Mouse (Mus musculus) cerebellum, adult 9-11 months (tissue): ENCODE measurements around the gene Fez1.

ENCODE experiments used
- DNase-seq: peaks from one replicate; pipeline ENCODE4 v3.0.0; 2022

Fez1 gene

DNA sequence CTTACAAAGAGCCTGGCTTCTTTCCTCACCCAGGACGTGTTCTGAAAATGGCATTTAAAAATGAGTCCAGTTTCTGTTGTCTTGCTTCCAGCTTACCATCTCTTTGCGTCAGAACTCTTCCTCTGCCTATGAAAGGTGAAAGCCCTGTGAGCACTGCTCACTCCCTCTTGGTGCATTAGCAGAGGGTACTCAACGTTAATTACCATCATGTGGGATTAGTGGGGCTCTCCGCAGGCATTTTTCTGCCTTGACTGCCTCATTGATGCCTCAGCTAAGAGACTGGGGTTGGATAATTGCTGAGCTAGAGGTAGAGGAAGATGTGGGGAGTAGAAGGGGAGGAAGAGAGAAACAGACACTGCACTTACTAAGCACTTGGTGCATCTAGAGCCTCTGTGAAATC, 24.7 kb downstream of the Fez1 start:
- DNase-seq, result no peak

DNA sequence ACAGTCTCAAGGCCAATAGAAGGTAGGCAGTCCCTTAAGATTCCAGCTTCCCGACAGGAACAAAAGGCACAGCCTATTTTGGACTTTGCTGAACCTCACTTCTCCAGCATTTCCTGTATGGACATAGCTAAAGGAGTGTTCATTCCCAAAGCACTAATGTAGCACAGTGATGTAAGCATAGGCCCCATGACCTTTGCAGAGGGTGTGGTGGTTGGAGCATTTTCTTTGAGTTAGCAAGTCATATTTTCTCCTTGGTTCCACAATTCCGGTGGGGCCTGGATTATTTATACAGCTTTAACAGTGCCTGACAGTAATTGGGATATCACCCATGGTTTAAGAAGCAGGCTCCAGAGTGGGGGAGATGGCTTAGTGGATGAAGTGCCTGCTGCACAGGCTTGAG, 27.0 kb downstream of the Fez1 start:
- DNase-seq, result no peak

DNA sequence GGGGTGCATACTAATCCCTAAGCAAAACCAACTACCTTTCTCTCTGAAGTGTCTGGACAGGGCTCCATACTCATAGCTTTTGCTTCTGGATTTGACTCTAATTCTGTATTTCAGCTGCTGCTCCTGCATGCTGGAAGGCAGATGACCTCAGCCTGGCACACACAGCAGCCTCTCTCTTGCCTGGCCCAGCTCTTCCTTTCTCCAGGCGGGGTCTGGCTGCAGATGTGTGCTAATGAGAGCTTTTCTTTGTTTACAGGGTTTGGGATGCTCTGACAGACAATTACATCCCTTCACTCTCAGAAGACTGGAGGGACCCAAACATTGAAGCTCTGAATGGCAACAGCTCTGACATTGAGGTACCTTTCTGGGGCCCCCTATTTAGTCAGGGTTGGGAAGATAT, 28.4 kb downstream of the Fez1 start:
- peak; percentile 36 for DNase-seq

DNA sequence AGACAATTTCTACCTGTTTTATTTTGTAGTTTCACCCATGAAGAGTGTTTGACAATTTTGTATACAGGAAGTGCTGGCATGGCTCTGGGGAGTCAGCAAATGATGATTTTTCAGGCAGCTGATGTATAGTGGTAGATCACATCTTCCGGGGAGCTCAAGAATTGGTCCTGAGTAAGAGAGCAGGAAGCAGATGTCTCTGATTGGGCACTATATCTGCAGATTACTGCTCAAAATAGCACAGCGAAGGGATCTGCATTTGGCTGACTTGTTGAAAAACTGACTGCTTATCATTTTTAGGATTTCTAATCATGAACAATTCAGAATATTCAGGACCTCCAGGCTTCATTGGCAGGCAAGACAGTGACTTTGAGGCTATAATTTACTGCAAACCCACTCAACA, 30.5 kb downstream of the Fez1 start:
- DNase-seq, result no peak

DNA sequence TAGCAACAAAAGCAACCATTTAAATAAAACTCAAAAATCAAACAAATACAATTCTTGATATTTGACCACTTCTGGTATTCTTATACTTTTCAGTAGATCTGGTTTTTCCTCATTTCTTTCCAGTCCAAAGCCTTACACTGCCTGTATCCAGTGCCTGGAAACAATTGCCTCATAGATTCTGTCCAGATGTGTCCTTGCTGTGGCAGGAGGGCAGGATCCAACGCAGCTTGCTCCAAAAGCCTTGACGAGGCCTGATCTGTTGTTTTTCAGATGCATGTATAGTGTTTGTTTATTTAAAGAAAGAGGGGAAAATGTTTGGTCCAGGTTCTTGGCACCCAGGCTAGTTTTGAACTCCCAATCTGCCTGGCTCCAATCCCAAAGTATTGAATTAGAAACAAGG, 34.7 kb downstream of the Fez1 start:
- no peak for DNase-seq

DNA sequence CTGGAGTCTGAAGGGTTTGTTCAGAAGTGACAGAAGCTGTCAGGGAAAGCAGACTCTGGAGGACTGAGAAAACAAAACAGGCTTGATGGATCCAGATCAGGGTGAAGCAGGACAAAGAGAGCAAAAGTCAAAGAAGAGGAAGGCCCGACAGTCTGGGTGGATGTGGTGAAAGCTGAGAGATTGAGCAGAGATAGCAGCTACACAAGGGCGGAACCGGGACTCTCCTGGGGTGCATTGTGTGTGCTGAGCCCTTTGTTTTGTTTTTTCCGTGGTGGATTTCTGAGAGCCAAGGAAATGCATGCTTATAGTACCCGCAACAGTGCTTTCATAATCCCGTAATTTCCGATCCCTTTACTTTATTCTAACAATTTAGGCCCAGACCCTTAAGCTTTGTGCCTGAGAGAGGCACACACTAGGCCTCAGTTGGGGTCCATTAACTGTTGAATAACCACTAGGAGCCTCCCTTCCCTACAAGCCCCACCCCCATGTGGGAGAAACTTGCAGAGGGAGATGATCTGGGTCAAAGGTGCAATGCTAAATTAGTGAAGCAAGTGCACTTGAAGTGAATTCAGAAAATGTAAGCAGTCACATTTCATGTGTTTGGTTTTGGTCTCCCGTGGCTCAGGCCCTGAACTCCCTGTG, 35.9 kb downstream of the Fez1 start:
- peak; percentile 42 for DNase-seq

DNA sequence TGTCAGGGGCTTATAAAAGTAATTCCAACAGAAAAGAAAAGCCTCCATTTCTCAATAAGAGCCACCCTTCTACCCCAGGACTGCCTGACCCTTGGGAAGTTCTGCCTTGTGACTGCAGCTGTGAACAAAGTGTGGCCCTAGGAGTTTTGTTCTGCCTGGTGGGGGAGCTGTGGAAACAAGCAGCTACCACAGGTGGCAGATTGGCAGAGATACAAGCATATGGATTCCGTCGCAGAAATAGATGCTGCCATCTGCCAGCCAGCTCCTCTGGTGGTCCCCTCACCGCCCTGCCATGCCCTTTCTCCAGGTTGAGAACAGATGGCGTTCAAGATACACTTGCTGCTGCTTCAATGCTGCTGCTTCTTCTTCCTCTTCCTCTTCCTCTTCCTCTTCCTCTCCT, 37.0 kb downstream of the Fez1 start:
- peak; percentile 96 for DNase-seq

DNA sequence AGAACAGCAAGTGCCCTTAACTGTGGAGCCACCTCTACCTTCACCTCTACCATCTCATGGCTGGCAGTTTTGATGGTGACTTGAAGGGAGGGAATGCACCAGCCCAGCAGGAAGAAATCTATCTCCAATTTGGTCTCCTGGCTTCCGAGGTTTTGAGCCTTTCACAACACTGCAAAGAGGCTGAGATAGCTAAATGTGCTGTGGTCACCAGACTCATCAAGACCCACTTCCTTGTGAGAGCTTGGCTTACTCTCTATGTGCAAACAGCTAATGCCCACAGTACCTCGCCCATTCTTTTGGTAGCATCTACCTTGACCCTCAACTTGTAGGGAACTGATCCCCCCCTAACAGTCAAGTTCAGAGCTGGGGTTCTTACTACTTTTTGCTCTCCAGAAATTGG, 40.9 kb downstream of the Fez1 start:
- no peak for DNase-seq

DNA sequence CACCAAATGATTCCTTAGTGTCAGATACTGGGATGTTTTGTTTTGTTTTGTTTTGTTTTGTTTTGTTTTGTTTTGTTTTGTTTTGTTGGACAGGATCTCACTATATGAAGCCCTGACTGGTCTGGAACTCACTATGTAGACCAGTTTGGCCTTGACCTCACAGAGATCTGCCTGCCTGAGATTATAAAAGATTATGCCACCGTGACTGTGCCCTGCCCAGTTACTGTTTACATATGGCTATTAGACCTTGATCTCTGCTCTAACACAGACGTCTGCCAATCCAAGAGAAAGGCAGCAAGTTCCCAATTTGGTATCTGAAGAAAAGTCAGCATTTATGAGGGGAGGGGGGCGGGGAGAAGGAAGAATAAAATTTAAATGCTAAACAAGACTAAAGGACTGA, 42.0 kb downstream of the Fez1 start:
- no peak for DNase-seq

DNA sequence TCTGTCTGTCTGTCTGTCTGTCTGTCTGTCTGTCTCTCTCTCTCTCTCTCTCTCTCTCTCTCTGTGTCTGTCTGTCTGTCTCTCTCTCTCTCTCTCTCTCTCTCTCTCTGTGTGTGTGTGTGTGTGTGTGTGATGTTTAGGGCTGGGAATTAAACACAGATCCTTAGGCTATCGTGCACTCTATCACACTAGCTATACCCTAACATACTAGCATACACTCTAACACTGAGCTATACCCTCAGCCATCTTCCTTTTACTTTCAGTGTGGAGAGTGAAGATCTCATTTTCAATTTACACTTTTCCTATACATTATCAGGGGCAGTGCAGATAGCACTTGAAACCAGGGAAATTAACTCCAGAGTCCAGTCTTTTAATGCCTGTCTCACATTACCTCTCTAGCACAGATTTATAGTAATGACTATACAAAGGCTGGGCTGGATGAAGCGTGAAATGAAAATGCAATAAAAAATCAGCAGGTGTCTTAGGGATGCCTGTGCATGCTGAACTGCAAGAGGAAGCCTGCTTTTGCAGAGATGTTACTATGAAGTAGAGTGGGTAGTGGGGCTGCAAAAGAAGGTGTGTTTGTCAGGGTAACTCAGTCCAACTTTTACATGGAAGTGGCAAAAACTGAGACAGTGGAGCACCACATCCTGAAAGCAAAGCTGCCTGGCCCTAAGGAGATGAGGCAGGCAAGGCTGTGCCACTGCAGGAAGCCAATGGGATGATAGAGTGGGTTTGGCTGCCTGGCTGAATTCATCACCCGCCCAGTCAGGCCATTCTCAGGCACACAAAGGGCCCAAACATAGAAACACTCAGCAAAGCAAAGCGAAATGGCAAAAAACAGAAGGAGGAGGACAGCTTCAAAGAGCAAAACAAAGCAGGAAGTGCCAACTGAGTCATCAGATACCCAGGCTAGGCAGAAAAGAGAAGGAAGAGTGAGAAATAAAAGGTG, 43.5 kb downstream of the Fez1 start:
- no peak for DNase-seq

DNA sequence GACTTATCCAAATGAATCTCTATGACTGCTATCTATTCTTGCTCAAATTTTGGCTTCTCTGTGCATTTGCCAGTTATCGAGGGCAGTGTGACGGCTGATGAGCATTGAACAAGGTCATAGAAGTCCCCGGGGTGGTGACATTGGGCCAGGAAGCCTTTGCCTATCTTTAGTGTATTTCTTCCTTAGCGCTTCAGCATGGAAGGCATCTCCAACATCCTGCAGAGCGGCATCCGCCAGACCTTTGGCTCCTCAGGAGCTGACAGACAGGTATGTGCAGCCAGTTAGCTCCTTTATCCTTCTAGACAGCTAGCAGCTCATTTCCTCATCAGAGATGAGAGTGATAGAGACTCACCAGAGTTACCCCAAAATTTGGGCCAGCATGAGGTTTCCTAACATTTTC, 47.0 kb downstream of the Fez1 start:
- DNase-seq, result no peak

DNA sequence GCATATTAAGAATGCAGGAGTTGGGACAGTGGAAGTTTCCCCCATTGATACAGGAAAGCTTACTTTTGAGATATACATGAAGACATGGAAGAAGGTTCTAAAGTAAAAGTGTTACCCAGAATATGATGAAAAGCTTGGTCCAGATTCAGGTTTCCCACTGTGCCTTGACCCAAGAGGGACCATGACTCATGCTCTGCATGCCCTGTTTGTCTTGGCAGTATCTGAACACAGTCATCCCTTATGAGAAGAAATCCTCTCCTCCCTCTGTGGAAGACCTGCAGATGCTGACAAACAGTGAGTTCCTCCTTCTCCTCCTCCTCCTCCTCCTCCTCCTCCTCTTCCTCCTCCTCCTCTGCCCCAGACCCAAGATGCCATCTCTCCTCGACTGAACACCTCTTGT, 48.6 kb downstream of the Fez1 start:
- DNase-seq, result peak; percentile 65

DNA sequence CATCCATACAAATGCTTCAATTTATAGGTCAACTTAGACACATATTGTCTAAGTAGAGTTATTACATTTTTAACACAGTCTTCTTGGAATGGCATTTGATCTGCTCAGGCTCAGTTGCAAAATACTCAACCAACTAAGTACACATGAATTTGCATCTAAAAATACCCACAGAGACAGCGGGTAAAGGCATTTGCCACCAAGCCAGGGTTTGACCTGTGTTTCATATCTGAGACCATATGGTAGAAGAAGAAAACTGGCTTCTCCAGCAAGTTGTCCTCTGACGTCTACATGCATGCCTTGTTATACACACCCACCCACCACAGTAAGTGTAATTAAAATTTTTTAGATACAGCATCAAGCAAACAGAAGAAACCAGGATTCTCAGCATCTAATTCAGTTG, 52.1 kb downstream of the Fez1 start:
- no peak for DNase-seq

DNA sequence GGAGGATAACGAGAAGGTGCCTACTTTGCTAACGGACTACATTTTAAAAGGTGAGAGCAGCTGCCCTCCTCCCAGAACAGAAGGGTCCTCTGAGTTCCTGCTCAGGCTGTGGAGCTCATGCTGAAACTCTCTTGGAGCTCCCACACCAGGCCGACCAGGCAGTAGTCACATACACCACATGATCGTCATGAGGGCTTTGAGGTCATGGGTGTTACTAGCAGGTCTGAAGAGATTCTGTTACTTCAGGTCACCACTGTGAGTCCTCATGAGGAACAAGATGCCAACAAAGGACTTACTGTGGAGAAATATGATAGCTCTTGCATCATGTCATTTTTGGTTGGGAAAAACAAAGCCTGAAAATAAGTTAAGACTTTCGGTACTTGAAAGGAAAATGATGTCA, 54.6 kb downstream of the Fez1 start:
- DNase-seq, result no peak

DNA sequence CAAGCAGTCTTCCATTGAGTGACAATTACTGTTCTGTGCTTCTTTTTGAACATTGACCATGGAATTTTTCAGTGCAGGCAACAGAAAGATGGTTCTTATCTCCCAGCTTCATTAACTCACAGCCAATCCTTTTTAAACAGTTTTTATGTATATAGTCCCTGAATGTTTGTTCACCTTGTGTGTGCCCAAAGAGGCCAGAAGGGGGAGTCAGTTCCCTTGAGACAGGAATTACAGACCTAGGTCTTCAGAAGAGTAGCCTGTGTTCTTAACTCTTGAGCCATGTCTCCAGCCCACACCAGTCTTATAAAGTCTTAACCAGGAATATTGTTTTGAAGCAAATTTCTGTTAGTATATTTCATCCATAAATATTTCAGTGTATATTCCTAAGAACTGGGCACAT, 55.1 kb downstream of the Fez1 start:
- DNase-seq, result no peak

DNA sequence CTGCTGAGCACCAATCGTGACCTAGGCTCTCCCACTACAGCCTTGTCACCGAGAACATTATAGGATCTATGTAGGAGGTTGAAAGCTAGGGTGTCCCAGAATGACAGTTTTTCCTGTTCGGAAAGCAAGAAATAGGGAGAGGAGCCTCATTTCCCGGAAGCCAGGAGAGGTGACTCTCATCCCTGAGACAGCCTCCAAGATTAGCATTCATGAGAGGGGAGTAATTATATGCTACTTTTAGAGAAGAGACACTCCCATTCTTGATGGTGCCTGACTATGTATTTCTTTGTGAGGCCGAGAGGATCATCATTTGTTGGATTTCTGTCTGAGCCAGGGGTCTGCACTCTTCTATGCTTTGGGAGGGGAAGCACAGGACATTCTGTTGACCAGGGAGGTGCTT, 60.0 kb downstream of the Fez1 start:
- no peak for DNase-seq

DNA sequence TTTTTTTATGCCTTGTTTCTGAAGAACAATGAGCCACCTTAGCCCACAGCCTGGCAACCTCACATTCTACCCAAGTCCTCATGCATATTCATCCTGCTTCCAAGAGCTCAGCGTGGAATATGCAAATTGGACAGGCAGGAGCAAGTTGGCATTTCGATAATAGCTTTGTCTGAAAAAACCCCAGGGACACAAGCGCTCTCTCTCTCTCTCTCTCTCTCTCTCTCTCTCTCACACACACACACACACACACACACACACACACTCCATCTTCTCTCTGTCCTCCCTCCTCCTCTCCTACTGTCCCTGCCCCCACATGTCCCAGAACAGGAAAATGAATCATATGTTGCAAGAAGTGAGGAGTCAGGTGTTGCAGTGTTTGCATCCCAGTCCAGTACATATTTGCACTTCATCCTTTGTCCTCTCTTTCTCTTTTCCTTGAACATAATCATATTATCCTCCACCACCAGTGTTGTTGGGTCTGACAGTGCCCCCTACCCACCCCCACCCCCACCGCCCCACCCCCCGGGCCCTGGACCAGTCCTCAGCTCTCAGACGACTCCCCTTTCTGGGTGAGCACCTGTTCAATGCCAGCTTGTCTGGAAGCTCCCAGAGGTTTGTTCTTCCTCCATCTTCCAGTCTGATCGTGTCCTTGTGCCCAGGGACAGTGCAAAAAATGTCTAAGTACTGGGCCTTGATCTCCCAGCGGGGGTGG, 60.5 kb downstream of the Fez1 start:
- DNase-seq, result no peak

DNA sequence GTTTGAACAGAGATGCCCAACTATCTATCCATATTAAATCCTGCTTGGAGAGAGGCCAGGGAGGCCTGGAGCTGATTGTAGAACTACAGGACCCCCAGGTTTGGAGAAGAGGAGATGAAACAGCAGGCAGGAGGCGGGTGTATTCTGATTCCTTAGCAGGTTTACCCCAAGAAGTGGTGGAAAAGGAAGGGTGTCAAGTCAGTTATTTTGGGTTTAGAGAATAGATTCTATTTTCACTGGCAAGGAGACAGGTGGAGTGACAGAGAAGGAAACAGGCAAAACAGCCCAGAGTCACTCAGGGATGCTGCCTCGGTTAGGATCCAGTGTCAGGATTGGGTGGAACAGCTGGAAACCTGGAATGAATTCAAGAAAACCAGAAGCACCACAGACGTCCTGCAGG, 61.9 kb downstream of the Fez1 start:
- no peak for DNase-seq

DNA sequence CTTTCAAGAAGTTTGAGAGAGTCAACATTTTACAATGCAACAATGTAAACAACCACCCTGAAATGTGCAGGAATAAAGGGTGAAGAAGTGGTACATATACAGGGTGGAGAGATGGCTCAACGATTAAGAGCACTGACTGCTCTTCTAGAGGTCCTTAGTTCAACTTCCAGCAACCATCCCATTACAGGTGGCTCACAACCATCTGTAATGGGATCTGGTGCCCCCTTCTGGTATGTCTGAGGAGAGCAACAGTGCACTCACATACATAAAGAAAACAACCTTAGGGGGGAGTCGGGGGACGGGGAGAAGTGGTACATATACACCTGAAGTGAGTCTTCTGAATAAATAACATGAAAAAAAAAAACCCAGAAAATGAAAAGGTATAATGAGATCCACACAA, 63.6 kb downstream of the Fez1 start:
- DNase-seq, result no peak

DNA sequence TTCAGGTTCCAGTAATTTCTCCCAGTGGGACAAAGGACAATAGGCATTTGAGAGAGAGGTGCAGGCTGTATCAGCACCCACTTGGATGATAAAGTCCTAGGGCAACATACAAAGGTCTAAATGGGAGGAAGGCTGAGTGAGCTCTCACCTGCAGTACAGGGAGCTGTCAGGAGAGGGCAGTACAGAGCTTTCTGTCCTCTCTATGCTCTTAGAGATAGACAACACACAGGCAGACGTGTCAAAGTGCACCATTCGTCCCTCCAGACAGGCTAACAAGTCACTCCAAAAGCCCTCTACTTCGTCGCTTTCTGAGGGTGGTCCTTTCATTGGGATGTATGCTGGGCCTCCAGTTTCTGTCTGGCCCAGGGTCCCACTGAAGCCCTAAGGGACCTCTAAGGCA, 68.9 kb downstream of the Fez1 start:
- DNase-seq, result no peak

DNA sequence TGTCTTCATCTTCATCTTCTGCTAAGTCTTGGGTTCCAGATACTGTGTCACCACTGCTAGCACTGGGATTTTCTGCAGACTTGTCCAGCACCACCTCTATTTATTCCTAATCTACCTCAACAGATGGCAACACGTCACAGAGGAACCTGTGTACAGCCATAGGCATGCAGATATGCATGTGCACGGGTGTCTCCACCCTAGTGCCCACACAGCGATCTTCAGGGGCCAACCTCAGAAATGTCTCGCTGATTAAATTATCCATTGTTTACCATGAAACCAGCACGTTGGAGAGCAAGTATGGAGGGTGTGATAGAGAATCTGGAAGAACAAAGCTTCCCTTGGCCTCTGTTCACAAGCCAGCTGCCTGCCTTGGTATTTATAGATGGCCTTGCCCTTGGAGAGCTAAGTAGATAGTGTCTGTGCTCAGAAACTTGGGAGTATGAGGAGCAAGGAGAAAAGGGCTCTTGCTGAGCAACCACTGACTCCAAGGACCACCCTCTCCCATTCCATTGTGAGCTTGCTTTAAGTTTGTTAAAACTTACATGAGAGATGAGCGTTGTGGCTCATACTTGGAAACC, 71.8 kb downstream of the Fez1 start:
- no peak for DNase-seq

DNA sequence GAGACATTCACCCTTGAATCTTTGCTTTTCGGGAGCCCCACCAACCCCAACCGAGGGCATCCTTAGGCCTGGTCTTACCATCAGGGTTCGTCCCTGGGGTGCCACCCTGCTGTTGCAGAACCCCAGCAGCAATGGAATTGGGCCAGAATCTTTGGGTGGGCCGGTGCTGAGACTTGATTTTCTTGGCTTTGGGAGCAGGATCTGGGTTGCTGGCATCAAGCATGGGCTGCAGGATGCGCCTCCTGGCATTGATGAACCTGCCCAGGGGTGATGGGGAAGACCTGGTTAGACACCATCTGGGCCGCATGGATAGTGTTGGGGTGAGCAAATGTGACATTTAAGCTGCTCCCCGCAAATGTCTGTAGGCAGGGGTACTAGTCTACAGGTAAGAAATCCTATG, 72.6 kb downstream of the Fez1 start:
- peak; percentile 61 for DNase-seq

DNA sequence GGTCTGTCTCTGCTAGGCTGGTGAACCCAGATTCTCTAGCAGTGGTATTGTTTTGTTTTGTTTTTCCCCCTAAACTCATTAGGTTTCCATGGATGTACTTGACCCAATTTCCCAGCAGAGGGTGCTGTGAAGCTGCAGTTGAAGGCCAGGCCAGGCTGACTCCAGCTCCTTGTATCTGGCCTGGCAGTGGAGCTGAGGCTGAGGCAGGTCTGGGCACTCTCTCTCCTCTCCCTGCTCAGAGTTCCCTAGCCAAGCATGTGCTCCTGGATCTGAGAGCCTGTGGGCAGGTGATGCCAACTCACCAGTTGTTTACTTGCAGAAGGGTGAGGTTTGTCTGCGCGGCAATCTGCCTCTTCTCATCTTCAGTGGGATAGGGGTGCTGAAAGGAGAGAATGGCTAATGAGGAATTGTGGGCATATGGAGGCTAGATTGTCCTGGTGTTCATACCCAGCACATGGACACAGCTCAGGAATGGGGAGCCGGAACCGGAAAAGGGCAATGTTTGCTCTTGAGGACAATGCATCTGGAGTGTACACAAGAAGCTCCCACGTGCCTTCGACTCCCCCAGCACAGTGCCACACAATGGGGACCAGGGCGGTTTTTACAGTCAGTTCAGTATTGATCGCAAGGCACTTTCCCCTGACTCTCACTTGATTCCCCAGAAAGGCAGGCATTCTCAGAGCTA, 73.5 kb downstream of the Fez1 start:
- peak; percentile 84 for DNase-seq
